Mouse (Mus musculus) layer of hippocampus, adult 2 months (tissue): ENCODE measurements at regions not wholly inside any gene's neighbourhood (a gene's known extent, or its start where the extent isn't known, plus 50 kb on each side); places are given as distances from the start of the nearest gene placed in this dataset.

ENCODE experiments used
- DNase-seq, 2 experiments: peaks; one replicate each; pipeline ENCODE4 v3.0.0; 2022; ENCODE audit warnings: low spot score in 2 of 2
- H3K27ac ChIP-seq: fragments of 200-600 bp; 2 replicates; pipeline ENCODE4 v1.8.1; 2022
- H3K4me3 ChIP-seq: fragments of 200-600 bp; 2 replicates; pipeline ENCODE4 v1.8.1; 2022; ENCODE audit warnings: mild to moderate bottlenecking
- CTCF ChIP-seq: fragments of 200-600 bp; conservative IDR thresholded peaks from 2 replicates; pipeline ENCODE4 v1.8.1; 2022; ENCODE audit warnings: antibody characterized with exemption, mild to moderate bottlenecking, moderate library complexity

DNA sequence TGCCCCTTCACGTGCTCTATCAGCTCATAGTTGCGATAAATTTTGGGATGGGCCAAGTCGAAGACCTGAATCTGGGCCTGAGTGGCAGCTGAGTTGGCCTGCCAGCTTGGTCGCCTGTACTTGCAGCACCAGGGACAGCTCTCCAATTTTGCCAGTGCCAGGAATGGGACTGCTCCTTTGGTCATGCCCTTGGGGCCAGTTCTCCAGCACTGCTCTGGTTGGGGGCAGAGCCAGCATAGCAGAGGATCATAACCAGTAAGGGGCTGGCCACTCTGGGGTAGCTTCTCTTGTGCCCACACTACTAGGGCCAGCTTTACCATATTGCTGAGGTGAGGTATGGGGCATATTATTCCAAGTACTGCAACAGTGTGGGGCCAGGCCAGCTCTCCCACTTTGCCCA lies 397.0 kb upstream of the Cadm2 start:
- no peak for DNase-seq
- no peak overlapping the region for H3K27ac ChIP-seq
- H3K4me3 ChIP-seq: no peak overlapping the region
- no peak for TF ChIP-seq CTCF

DNA sequence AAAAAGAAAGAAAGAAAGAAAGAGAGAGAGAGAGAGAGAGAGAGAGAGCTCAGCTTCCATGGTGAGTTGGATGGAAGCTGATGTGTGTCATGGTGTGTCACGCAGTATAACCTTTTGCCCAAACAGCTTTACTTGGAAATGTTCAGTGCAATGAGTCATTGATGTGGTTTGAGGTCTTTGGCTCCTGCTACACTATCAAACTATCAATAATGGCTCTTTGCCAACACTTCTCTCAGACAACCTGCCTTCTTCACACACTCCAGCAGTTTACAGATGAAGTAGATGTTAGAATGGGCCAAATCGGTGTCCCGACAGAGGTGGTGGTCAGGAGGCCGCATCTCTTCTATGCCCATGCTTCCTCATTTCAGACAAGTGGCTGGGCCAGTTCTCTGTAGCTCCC lies 369.0 kb upstream of the Cadm2 start:
- no peak overlapping the region for H3K27ac ChIP-seq
- H3K4me3 ChIP-seq: no peak overlapping the region
- no peak for DNase-seq
- no peak for TF ChIP-seq CTCF

DNA sequence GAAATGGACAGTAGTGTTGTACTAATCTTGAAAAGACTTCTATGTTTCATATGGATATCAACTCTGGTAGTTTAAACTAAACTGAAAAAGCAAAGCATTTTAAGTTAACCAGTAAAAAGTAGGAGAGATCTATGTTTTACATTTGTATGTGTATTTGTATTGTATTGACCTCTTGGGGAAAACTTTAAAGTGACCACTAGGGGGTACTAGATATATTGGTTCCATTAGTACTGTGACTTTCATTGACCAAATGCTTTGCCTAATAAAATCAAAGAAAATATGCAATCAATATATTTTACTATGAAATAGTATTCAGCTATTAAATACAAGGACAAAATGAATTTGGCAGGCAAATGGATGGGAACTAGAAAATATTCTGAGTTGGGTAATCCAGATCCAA lies 355.9 kb upstream of the Cadm2 start:
- Histone ChIP-seq H3K27ac (no peak overlapping the region), H3K4me3 (no peak overlapping the region)
- TF ChIP-seq CTCF: peak; percentile 67
- DNase-seq: no peak

DNA sequence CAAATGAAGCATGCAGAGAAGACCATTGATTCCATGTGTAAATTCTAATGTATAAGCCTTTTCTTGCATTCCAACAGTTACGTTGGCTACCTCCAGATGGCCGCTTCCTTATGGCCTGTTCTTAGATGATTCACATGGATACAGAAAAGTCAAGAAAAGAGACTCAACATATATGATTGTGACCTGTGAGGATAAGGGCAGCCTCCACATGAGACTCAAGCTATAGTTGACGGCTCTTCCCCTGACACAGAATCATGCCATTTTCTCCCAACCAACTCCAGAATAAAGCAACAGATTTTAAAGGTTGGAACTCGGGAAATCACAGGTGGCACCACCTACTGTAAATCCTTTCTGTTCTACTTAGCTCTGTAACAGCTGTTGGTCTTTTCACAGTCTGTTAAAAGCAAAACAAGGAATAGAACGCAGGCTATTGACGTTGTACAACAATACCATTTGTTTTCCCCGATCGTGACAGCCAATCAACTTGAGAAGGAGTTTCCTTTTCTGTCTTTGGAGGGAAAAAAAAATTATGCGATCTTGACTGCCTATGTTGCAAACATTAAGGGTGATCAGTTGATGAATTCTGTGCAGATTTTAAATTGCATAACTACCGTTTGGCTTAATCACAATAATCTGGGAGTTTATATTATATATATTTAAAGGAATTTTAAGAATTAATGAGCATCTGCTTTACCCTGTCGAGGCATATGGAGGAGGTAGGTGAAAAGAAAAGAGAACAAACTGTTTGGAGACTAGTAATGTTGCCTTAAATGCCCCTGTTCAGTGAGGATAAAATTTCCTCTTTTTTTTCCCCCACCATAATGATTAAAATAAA lies 347.8 kb upstream of the Cadm2 start:
- TF ChIP-seq CTCF: no peak
- DNase-seq: peak; percentile 65 to 69
- H3K27ac ChIP-seq: peak overlapping the region; percentile 86
- H3K4me3 ChIP-seq: no peak overlapping the region

DNA sequence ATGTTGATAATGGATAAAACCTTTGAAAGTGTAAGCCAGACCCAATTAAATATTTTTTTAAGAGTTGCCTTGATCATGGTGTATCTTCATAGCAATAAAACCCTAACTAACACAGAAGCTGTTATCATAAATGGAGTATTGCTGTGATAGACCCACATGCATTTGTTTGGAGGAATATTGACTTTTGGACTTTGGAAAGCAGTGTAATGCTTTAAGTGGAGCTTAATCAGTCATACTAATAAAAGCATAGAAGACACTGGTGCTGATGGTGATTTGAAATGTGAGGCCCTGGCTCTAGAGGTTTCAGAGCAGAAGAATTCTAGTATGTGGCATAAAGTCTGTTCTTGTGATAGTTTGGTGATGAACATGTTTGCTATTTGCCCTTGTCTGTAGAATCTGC lies 328.4 kb upstream of the Cadm2 start:
- DNase-seq: no peak

DNA sequence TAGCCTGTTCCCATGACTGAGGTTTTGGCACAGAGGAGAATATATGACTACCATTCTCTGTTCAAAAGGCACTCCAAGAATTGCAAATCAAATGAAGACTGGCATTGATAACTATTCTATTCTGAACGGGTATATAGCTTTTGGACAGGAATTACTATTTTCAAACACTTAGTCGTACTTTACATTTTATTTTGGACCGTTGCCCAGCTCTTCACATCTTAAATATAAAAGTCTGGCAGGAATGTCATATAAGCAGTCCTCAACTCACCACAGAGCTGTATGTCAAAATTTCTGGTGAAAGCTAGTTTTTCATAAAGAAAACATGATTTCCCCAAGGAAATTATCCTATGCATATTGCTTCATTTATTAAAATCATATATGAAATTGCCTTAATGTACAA lies 323.7 kb upstream of the Cadm2 start:
- no peak for TF ChIP-seq CTCF
- DNase-seq: no peak
- no peak overlapping the region for H3K27ac ChIP-seq

More for the DNA sequence above, 328.4 kb upstream of the Cadm2 start:
- no peak overlapping the region for H3K4me3 ChIP-seq
- TF ChIP-seq CTCF: no peak
- no peak overlapping the region for H3K27ac ChIP-seq

DNA sequence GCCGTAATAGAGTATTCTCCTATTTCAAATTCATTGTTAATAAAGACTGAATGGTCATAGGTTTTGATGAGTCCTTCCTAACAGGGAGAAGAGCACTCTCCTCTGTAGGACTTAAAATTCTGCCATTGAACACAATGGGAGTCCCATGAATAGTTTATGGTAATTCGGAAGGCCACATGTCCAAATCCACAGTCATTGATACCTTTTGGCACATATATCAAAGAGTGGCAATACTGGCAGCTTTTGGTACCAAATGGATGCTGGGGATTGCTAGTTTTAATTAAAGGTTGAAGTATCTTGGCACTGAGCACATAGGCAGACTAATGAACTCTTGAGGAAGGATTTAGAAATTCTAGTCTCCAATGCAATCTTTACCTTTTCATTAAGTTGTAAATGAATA lies 298.5 kb upstream of the Cadm2 start:
- H3K27ac ChIP-seq: no peak overlapping the region
- H3K4me3 ChIP-seq: no peak overlapping the region
- TF ChIP-seq CTCF: no peak
- no peak for DNase-seq

More for the DNA sequence above, 323.7 kb upstream of the Cadm2 start:
- no peak overlapping the region for H3K4me3 ChIP-seq

DNA sequence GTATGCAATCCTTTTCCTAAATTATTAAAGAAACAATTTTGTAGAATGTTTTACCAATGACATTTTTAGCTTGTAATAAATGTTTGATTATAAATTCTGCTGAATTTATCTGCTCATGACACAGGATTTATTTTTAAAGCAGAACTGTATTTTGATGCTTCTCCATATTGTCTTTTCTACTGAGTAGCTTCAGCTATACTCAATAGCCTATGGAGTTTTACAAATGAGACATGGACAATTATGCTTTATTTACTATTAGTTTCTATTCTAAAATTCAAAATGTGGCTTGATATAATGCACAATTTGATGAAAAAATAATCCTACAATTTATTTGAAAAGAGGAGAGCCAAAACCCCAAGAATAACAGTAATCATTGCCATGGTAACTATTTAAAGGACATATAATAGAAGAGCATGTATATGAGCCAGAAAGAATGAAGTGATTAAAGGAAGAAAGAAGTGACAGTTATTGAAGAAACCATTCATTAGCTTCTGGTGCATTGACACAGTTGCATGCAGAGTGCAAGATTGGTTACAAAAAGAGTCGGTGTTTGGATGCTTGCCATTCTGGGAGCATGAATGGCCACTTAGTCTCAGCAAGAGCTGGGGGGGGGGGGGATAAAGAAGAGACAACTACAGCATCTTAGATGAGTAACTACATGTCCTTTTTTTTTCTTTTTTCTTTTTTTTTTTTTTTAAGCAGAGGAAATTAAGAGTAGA lies 250.8 kb upstream of the Cadm2 start:
- TF ChIP-seq CTCF: no peak
- DNase-seq: peak in 1 of 2 experiments; percentile 10
- Histone ChIP-seq H3K27ac (no peak overlapping the region), H3K4me3 (no peak overlapping the region)

DNA sequence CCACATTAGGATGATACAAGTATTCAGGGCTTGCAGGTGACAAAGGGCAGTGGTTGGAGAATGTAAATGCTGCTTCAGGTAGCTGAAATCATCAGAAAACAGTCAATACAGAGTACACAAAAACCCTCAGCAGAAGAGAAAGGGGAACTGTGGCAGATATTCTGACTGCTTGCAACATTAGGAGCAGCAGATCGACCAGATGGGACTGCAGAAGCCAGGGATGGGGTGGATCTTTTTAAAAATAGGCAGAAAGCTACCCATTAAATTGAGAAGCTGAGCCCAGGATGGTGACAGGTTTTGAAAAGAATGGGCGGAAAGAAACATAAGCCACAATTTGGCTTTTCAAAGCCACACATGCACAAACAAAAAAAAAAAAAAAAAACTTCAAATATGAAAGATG lies 229.5 kb upstream of the Cadm2 start:
- H3K27ac ChIP-seq: peak overlapping the region; percentile 85
- H3K4me3 ChIP-seq: no peak overlapping the region
- TF ChIP-seq CTCF: no peak
- DNase-seq: peak; percentile 87

DNA sequence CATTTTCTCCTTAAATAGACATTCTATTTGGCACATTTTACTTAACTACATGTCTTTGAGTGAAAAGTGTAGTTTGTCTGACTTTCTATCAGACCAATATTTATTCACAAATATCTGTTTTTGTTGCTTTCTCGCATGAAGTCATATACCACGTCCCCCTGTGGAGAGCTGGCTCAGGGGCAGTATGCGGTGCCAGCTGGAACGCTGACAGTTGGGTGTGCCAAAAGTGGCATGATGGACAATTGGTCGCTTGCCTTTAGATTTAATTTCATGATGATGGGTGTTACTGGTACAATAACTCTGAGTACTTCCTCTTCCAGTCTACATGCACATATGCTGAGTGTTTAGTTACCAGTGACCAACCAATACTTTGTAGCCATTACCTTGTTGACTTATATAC lies 223.8 kb upstream of the Cadm2 start:
- H3K4me3 ChIP-seq: no peak overlapping the region
- H3K27ac ChIP-seq: 0 out of 2 replicates have a peak overlapping the region, but pooled peaks have one; percentile 9
- no peak for DNase-seq
- no peak for TF ChIP-seq CTCF

DNA sequence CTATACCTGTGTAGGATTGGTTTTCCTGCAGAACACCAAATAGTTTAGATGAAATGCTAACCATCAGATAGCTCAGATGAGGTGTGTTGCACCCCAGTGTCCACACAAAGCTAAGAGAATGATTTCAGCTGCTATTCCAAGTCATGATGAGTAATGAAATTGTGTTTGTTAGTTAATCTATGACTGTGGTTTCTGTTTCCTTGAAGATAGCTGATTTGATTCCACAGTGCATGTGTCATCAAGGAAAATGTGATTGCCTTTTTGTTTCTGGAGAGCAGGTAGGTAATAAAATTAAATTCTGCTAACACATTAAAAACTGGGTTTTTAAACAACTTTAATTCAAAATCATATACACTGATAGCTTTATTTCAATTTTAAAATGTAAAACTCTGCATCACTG lies 176.5 kb upstream of the Cadm2 start:
- DNase-seq: no peak
- Histone ChIP-seq H3K4me3 (no peak overlapping the region), H3K27ac (no peak overlapping the region)
- TF ChIP-seq CTCF: no peak

DNA sequence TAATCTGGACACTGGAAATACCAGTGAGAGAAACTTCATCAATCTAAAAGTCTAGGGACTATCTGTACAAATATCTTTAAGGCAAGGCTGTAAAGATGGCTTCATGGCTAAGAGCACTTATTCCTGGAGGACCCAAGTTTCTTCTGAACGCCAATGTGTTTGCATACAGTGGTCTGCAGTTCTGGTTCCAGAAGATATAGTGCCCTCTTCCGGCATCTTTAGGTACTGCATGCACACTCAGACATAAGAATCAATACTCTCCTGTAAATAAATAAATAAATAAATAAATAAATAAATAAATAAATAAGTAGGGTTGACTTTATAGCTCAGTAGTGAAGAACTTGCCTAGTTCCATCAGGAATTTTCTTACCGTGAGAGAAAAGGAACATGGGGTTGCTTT lies 155.4 kb upstream of the Cadm2 start:
- peak; percentile 76 for TF ChIP-seq CTCF
- Histone ChIP-seq H3K4me3 (no peak overlapping the region), H3K27ac (no peak overlapping the region)
- no peak for DNase-seq

DNA sequence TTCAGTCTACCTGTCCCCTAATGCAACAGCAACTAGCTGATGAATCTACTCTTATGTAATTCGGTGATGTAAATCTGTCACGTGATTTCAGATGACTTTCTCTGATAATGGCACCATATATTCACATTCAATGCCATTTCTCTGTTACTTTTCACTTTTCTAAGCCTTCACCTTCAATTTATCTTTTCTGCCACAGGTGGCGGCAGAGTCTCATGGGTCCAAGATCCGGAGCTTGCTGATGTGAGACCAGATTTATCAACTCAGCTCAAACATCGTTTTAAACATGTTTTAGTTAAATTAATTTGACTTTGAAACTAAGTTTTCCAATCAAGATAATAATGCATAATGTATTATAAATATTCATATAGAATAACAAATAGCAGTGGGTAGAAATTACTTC lies 148.4 kb upstream of the Cadm2 start:
- no peak for DNase-seq
- TF ChIP-seq CTCF: peak; percentile 76

DNA sequence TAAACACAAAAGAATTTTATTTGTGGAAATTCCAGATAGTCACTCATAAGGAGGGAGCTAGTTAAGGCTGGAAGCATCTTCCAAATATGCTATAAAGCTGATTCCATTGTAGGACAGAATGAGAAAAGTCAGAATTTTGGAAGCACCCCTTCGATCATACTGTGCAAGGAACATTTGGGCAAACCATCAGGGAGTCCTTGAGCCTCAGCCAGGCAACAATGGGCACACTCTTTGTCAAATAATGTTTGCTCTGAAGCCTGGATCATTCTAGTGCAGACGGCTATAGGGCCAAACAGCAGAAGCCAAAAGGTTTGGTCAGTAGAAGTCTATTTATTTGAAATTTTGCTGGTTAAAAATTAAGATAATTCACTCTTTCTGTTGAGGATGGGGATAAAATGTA lies 114.7 kb upstream of the Cadm2 start:
- DNase-seq: no peak
- H3K4me3 ChIP-seq: no peak overlapping the region
- no peak for TF ChIP-seq CTCF
- H3K27ac ChIP-seq: no peak overlapping the region

More for the DNA sequence above, 148.4 kb upstream of the Cadm2 start:
- H3K27ac ChIP-seq: no peak overlapping the region
- H3K4me3 ChIP-seq: no peak overlapping the region
